Mouse (Mus musculus) 416B (cell line): ENCODE results near the gene Zdhhc13.
A peak's percentile ranks its signal among the peaks of the same experiment; 100 is the strongest.

Source experiments
- DNase-seq: peaks from one replicate; pipeline ENCODE4 v3.0.0; 2011; ENCODE audit warnings: low read depth

The Zdhhc13 gene

GRCm38 (mm10) chr7:48788851-48789572 is at the start of gene Zdhhc13:
TSS of gene Zdhhc13 (plus strand) at chr7:48789003.
- peak; percentile 94 for DNase-seq

GRCm38 (mm10) chr7:48749298-48750163 is 39.3 kb upstream of the Zdhhc13 start:
- DNase-seq = peak; percentile 93

- DNase-seq = peak; percentile 75
Measured at GRCm38 (mm10) chr7:48750164-48750809, 38.5 kb upstream of the Zdhhc13 start.

GRCm38 (mm10) chr7:48751222-48751621 is 37.6 kb upstream of the Zdhhc13 start:
- no peak for DNase-seq

GRCm38 (mm10) chr7:48754415-48754974 is 34.3 kb upstream of the Zdhhc13 start:
- no peak for DNase-seq

- no peak for DNase-seq
Measured at GRCm38 (mm10) chr7:48755825-48756224, 33.0 kb upstream of the Zdhhc13 start.

- peak; percentile 68 for DNase-seq
Measured at GRCm38 (mm10) chr7:48756306-48756931, 32.4 kb upstream of the Zdhhc13 start.

- no peak for DNase-seq
Measured at GRCm38 (mm10) chr7:48758083-48758482, 30.7 kb upstream of the Zdhhc13 start.

- peak; percentile 70 for DNase-seq
Measured at GRCm38 (mm10) chr7:48760789-48761188, 28.0 kb upstream of the Zdhhc13 start.

GRCm38 (mm10) chr7:48762289-48762688 is 26.5 kb upstream of the Zdhhc13 start:
- no peak for DNase-seq

- no peak for DNase-seq
Measured at GRCm38 (mm10) chr7:48762721-48763120, 26.1 kb upstream of the Zdhhc13 start.

GRCm38 (mm10) chr7:48765959-48766358 is 22.8 kb upstream of the Zdhhc13 start:
- no peak for DNase-seq

- DNase-seq = no peak
Measured at GRCm38 (mm10) chr7:48769721-48770120, 19.1 kb upstream of the Zdhhc13 start.

- DNase-seq = no peak
Measured at GRCm38 (mm10) chr7:48772060-48772734, 16.6 kb upstream of the Zdhhc13 start.

GRCm38 (mm10) chr7:48773333-48773732 is 15.5 kb upstream of the Zdhhc13 start:
- no peak for DNase-seq

- DNase-seq = no peak
Measured at GRCm38 (mm10) chr7:48774633-48775032, 14.2 kb upstream of the Zdhhc13 start.

- no peak for DNase-seq
Measured at GRCm38 (mm10) chr7:48775436-48775835, 13.4 kb upstream of the Zdhhc13 start.

GRCm38 (mm10) chr7:48777721-48778504 is 10.9 kb upstream of the Zdhhc13 start:
- no peak for DNase-seq

GRCm38 (mm10) chr7:48779110-48779509 is 9.7 kb upstream of the Zdhhc13 start:
- no peak for DNase-seq

- DNase-seq = no peak
Measured at GRCm38 (mm10) chr7:48782432-48782831, 6.4 kb upstream of the Zdhhc13 start.
